Mouse (Mus musculus): ENCODE results near the gene Ippk. TPM values are rescaled to one million over a fixed set of nuclear protein-coding genes. Genes with fewer than 3 reads are reported as not detected.

The Ippk gene
- total and polyA plus RNA-seq, 3 experiments = 2.3 to 15.8 (median 4.5) TPM

DNA sequence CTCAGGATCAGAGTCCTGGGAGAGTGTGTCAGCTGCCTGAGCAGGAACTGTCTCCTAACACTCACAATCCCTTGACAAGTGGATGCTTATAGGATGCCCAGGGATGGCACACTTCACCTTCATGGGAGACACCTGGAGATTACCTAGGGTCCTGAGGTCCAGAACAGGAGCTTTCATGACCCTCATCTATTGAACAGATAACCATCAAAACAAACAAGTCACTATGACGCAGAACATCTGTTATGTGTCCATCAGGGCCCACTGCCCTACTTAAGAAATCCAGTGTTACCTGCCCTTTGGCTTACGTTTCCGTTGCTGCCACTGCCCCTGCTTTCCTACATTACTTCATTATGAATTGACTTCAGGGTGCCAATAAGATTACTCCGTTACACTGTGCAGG is 84.7 kb downstream of the Ippk start:
- ATAC-seq (ENCODE audit: extremely low read depth, insufficient number of reproducible peaks, low FRiP score, poor library complexity, severe bottlenecking) (no peak), DNase-seq (ENCODE audit: low spot score) (no peak)
- H3K4me3 ChIP-seq (ENCODE audit: low read depth, low read length) = no peak overlapping the region
- H3K9me3 ChIP-seq (replicated peaks) = no peaks in the 10 kb centered on the region
- peaks cover 5% of the 10 kb centered on the region for H3K36me3 ChIP-seq (replicated peaks)
- no peak for TF ChIP-seq TAL1 (conservative IDR thresholded peaks at IDR 0.05; ENCODE audit: low read depth, low read length)
- no peak for TF ChIP-seq GATA1 (IDR thresholded peaks at IDR 0.05; ENCODE audit: borderline replicate concordance, low read length)
- TF ChIP-seq CTCF (IDR thresholded peaks at IDR 0.05; ENCODE audit: low read depth, low read length) = no peak
- no peak for TF ChIP-seq POLR2AphosphoS5 (IDR thresholded peaks at IDR 0.05; ENCODE audit: insufficient replicate concordance, low read depth, low read length)
- no peak for TF ChIP-seq GATA2 (IDR thresholded peaks at IDR 0.05; ENCODE audit: borderline replicate concordance, low read depth, low read length)
- no peaks in the 10 kb centered on the region for H3K27me3 ChIP-seq (ENCODE audit: insufficient read depth, low read length)
- H3K4me1 ChIP-seq (ENCODE audit: insufficient read depth, low read depth, low read length) = no peaks in the 10 kb centered on the region

DNA sequence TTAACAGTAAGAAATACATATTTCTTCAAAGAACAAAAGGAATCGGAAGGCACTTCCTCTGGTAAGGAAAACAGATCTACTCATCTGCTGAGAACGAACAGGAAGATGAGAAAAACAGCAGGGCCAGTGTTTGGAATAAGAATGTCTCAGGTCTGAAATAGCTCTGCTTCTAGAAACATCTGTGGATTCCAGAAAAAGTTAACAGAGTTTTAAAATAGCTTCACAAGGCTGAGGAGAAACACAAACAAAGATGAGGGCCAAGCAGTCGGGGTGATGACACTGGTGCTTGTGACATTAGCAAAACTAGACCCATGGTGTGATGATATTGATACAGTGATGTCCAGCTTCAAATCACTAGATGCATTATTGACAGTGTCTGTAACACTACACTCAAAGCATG is 86.1 kb downstream of the Ippk start:
- H3K4me1 ChIP-seq (ENCODE audit: insufficient read depth, low read depth, low read length) = no peaks in the 10 kb centered on the region
- DNase-seq (ENCODE audit: low spot score) = no peak
- no peak overlapping the region for H3K4me3 ChIP-seq (ENCODE audit: low read depth, low read length)
- peaks cover 3% of the 10 kb centered on the region for H3K36me3 ChIP-seq (replicated peaks)
- ATAC-seq (ENCODE audit: extremely low read depth, insufficient number of reproducible peaks, low FRiP score, poor library complexity, severe bottlenecking) = no peak
- no peaks in the 10 kb centered on the region for H3K9me3 ChIP-seq (replicated peaks)
- H3K27me3 ChIP-seq (ENCODE audit: insufficient read depth, low read length) = no peaks in the 10 kb centered on the region
- TF ChIP-seq TAL1 (conservative IDR thresholded peaks at IDR 0.05; ENCODE audit: low read depth, low read length) = no peak
- no peak for TF ChIP-seq GATA1 (IDR thresholded peaks at IDR 0.05; ENCODE audit: borderline replicate concordance, low read length)
- TF ChIP-seq CTCF (IDR thresholded peaks at IDR 0.05; ENCODE audit: low read depth, low read length) = no peak
- no peak for TF ChIP-seq GATA2 (IDR thresholded peaks at IDR 0.05; ENCODE audit: borderline replicate concordance, low read depth, low read length)
- TF ChIP-seq POLR2AphosphoS5 (IDR thresholded peaks at IDR 0.05; ENCODE audit: insufficient replicate concordance, low read depth, low read length) = no peak

Other genes starting within 250 kb of the Ippk start
- 13.2 and 14.0 TPM in 2 replicates for gene Ninj1, start 233.8 kb upstream of the Ippk start, total RNA-seq (2014; fragmentation: Nextera tagmentation)
- gene Ninj1, start 233.8 kb upstream of the Ippk start, total RNA-seq (2017) = 10.1 and 12.3 TPM in 2 replicates
- 58.9 and 61.7 TPM in 2 replicates for gene Ninj1, start 233.8 kb upstream of the Ippk start, polyA plus RNA-seq (2012)
- gene Card19, start 205.2 kb upstream of the Ippk start, total RNA-seq (2014; fragmentation: Nextera tagmentation) = 8.4 and 9.2 TPM in 2 replicates
- gene Card19, start 205.2 kb upstream of the Ippk start, total RNA-seq (2017) = 12.2 and 19.3 TPM in 2 replicates
- 15.8 and 16.9 TPM in 2 replicates for gene Card19, start 205.2 kb upstream of the Ippk start, polyA plus RNA-seq (2012)
- 2.8 and 3.3 TPM in 2 replicates for gene Susd3, start 172.5 kb upstream of the Ippk start, total RNA-seq (2014; fragmentation: Nextera tagmentation)
- gene Susd3, start 172.5 kb upstream of the Ippk start, total RNA-seq (2017) = 8.6 and 15.9 TPM in 2 replicates
- gene Susd3, start 172.5 kb upstream of the Ippk start, polyA plus RNA-seq (2012) = 1.6 and 2.0 TPM in 2 replicates
- gene Fgd3, start 100.9 kb upstream of the Ippk start, total RNA-seq (2014; fragmentation: Nextera tagmentation) = 3.9 and 4.7 TPM in 2 replicates
- 11.0 and 11.2 TPM in 2 replicates for gene Fgd3, start 100.9 kb upstream of the Ippk start, total RNA-seq (2017)
- 3.6 and 4.1 TPM in 2 replicates for gene Fgd3, start 100.9 kb upstream of the Ippk start, polyA plus RNA-seq (2012)
- gene Bicd2, start 79.7 kb upstream of the Ippk start, total RNA-seq (2014; fragmentation: Nextera tagmentation) = 11.5 and 19.5 TPM in 2 replicates
- 19.2 and 19.9 TPM in 2 replicates for gene Bicd2, start 79.7 kb upstream of the Ippk start, total RNA-seq (2017)
- gene Bicd2, start 79.7 kb upstream of the Ippk start, polyA plus RNA-seq (2012) = 10.7 and 11.6 TPM in 2 replicates
- 1.4 and 1.8 TPM in 2 replicates for gene Tes3-ps, start 72.1 kb downstream of the Ippk start, total RNA-seq (2014; fragmentation: Nextera tagmentation)
- 2.8 and 4.4 TPM in 2 replicates for gene Tes3-ps, start 72.1 kb downstream of the Ippk start, total RNA-seq (2017)
- 0.01 TPM in 1 of 2 replicates, not detected in the other for gene Tes3-ps, start 72.1 kb downstream of the Ippk start, polyA plus RNA-seq (2012)
- not detected in 2 replicates for gene Ecm2, start 83.6 kb downstream of the Ippk start, total RNA-seq (2014; fragmentation: Nextera tagmentation)
- gene Ecm2, start 83.6 kb downstream of the Ippk start, total RNA-seq (2017) = 0.16 and 0.17 TPM in 2 replicates
- 0.01 TPM in 1 of 2 replicates, not detected in the other for gene Ecm2, start 83.6 kb downstream of the Ippk start, polyA plus RNA-seq (2012)
- gene Aspn, start 123.2 kb downstream of the Ippk start, total RNA-seq (2014; fragmentation: Nextera tagmentation) = not detected in 2 replicates
- 0.06 TPM in 1 of 2 replicates, not detected in the other for gene Aspn, start 123.2 kb downstream of the Ippk start, total RNA-seq (2017)
- not detected in 2 replicates for gene Aspn, start 123.2 kb downstream of the Ippk start, polyA plus RNA-seq (2012)
- gene Omd, start 161.2 kb downstream of the Ippk start, total RNA-seq (2014; fragmentation: Nextera tagmentation) = not detected in 2 replicates
- 0.05 TPM in 1 of 2 replicates, not detected in the other for gene Omd, start 161.2 kb downstream of the Ippk start, total RNA-seq (2017)
- gene Omd, start 161.2 kb downstream of the Ippk start, polyA plus RNA-seq (2012) = not detected in 2 replicates
- gene Ogn, start 186.8 kb downstream of the Ippk start, total RNA-seq (2014; fragmentation: Nextera tagmentation) = not detected in 2 replicates
- gene Ogn, start 186.8 kb downstream of the Ippk start, total RNA-seq (2017) = 0.05 and 0.12 TPM in 2 replicates
- gene Ogn, start 186.8 kb downstream of the Ippk start, polyA plus RNA-seq (2012) = not detected in 2 replicates
- 27.5 and 29.9 TPM in 2 replicates for gene Cenpp, start 231.5 kb downstream of the Ippk start, total RNA-seq (2014; fragmentation: Nextera tagmentation)
- gene Cenpp, start 231.5 kb downstream of the Ippk start, total RNA-seq (2017) = 48.5 and 49.2 TPM in 2 replicates
- gene Cenpp, start 231.5 kb downstream of the Ippk start, polyA plus RNA-seq (2012) = 6.9 and 7.7 TPM in 2 replicates
- 78.6 and 90.0 TPM in 2 replicates for gene Nol8, start 231.8 kb downstream of the Ippk start, total RNA-seq (2014; fragmentation: Nextera tagmentation)
- gene Nol8, start 231.8 kb downstream of the Ippk start, total RNA-seq (2017) = 40.2 and 59.2 TPM in 2 replicates
- gene Nol8, start 231.8 kb downstream of the Ippk start, polyA plus RNA-seq (2012) = 2.0 and 3.0 TPM in 2 replicates

Measured in G1E (cell line).